Mouse (Mus musculus): ENCODE measurements at regions not wholly inside any gene's neighbourhood (a gene's known extent, or its start where the extent isn't known, plus 50 kb on each side); places are given as distances from the start of the nearest gene placed in this dataset.
A peak's percentile ranks its signal among the peaks of the same experiment; 100 is the strongest.

GRCm38 (mm10) chr2:157633286-157633685 is 62.2 kb upstream of the Blcap start:
- no peak for DNase-seq (ENCODE audit: low read depth, low spot score)

GRCm38 (mm10) chr2:157635670-157636069 is 64.6 kb upstream of the Blcap start:
- peak; percentile 89 for DNase-seq (ENCODE audit: low read depth, low spot score)

- DNase-seq (ENCODE audit: low read depth, low spot score) = no peak
These were observed 69.8 kb upstream of the Blcap start for GRCm38 (mm10) chr2:157640873-157641272.

- peak; percentile 88 for DNase-seq (ENCODE audit: low read depth, low spot score)
These were observed 73.4 kb upstream of the Ctnnbl1 start for GRCm38 (mm10) chr2:157663584-157664375.

- no peak for DNase-seq (ENCODE audit: low read depth, low spot score)
These were observed 72.7 kb upstream of the Ctnnbl1 start for GRCm38 (mm10) chr2:157664481-157664880.

- no peak for DNase-seq (ENCODE audit: low read depth, low spot score)
These were observed 67.0 kb upstream of the Ctnnbl1 start for GRCm38 (mm10) chr2:157670191-157670590.

- DNase-seq (ENCODE audit: low read depth, low spot score) = no peak
These were observed 62.3 kb upstream of the Ctnnbl1 start for GRCm38 (mm10) chr2:157674906-157675305.

- no peak for DNase-seq (ENCODE audit: low read depth, low spot score)
These were observed 60.6 kb upstream of the Ctnnbl1 start for GRCm38 (mm10) chr2:157676396-157677176.

GRCm38 (mm10) chr2:157677262-157677661 is 59.9 kb upstream of the Ctnnbl1 start:
- no peak for DNase-seq (ENCODE audit: low read depth, low spot score)

- DNase-seq (ENCODE audit: low read depth, low spot score) = no peak
These were observed 55.3 kb upstream of the Ctnnbl1 start for GRCm38 (mm10) chr2:157681931-157682330.

Measured in mesoderm, embryonic 11.5 days (tissue).